Mouse (Mus musculus): Measurements from ENCODE around the gene Appl1.

DNA sequence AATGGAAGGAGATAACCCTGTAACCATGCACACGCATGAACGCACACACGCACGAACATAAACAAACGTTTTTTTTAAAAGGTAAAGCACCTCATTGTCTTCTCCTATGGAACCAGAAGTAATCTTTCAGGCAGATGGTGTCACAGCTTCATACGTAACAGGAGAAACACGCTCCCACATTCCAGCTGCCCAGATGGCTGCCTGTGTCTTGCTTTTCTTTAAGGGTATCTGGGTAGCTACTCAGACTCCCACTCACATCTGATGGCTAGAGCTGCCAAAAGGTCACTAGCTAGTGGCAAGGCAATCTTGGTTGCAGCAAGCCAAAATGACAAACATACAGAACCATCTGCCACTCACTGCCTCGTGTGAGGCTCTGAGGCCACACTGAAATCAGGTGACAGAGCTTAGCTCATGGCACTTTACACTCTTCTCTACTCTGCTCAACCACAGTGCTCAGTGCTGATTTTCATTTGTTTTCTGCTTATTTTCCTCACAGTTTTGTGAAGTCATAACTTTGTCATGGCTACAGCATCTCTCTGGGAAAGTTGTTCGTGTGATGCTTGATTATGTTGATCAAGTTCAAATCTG lies 57.3 kb downstream of the Appl1 start:
- no peak for TF ChIP-seq CTCF (IDR thresholded peaks at IDR 0.05; ENCODE audit: low read depth, low read length)
- no peak for TF ChIP-seq GATA1 (IDR thresholded peaks at IDR 0.05; ENCODE audit: borderline replicate concordance, low read length)

Data from G1E (cell line).